Mouse (Mus musculus): ENCODE measurements around the gene Irf2bpl. TPM values are rescaled to one million over a fixed set of nuclear protein-coding genes. Genes with fewer than 3 reads are reported as not detected.

Irf2bpl gene
- total RNA-seq, 2 experiments from 2014 or later = 68.3 to 69.5 TPM

GRCm38 (mm10) chr12:86898448-86898847, 13.8 kb upstream of the Irf2bpl start:
- no peak for DNase-seq

- DNase-seq = no peak
These were observed 13.2 kb upstream of the Irf2bpl start for GRCm38 (mm10) chr12:86897769-86898273.

- DNase-seq = no peak
These were observed 12.4 kb upstream of the Irf2bpl start for GRCm38 (mm10) chr12:86896921-86897512.

GRCm38 (mm10) chr12:86896441-86896890, 11.9 kb upstream of the Irf2bpl start:
- no peak for DNase-seq

GRCm38 (mm10) chr12:86895703-86896409, 11.3 kb upstream of the Irf2bpl start:
- no peak for DNase-seq

GRCm38 (mm10) chr12:86894841-86895428, 10.3 kb upstream of the Irf2bpl start:
- DNase-seq = no peak

GRCm38 (mm10) chr12:86894184-86894839, 9.7 kb upstream of the Irf2bpl start:
- DNase-seq = peak; percentile 95 to 96

- DNase-seq = no peak
These were observed 9.0 kb upstream of the Irf2bpl start for GRCm38 (mm10) chr12:86893326-86894183.

- DNase-seq = no peak
These were observed 8.2 kb upstream of the Irf2bpl start for GRCm38 (mm10) chr12:86892711-86893311.

GRCm38 (mm10) chr12:86891786-86892702, 7.4 kb upstream of the Irf2bpl start:
- DNase-seq = peak in 1 of 2 experiments; percentile 62

- DNase-seq = no peak
These were observed 6.8 kb upstream of the Irf2bpl start for GRCm38 (mm10) chr12:86891454-86891785.

GRCm38 (mm10) chr12:86890796-86891301, 6.3 kb upstream of the Irf2bpl start:
- DNase-seq = no peak

- no peak for DNase-seq
These were observed 5.6 kb upstream of the Irf2bpl start for GRCm38 (mm10) chr12:86890091-86890720.

GRCm38 (mm10) chr12:86889103-86889644, 4.6 kb upstream of the Irf2bpl start:
- no peak for DNase-seq

- peak; percentile 71 to 76 for DNase-seq
These were observed 3.8 kb upstream of the Irf2bpl start for GRCm38 (mm10) chr12:86888130-86889069.

GRCm38 (mm10) chr12:86887381-86888129, 3.0 kb upstream of the Irf2bpl start:
- no peak for DNase-seq

GRCm38 (mm10) chr12:86886446-86886965, 1.9 kb upstream of the Irf2bpl start:
- no peak for DNase-seq

All from layer of hippocampus, postnatal 36 days (tissue).